Mouse (Mus musculus) midbrain, embryonic 16.5 days (tissue): Measurements from ENCODE around the gene Tmem132c. TPM values are rescaled to one million over a fixed set of nuclear protein-coding genes. Genes with fewer than 3 reads are reported as not detected.
A peak's percentile ranks its signal among the peaks of the same experiment; 100 is the strongest.

Source experiments
- ATAC-seq: fragments of 200-750 bp; cut with Nextera tagmentation; 2 replicates; pipeline ENCODE4 v1.8.0; 2017; ENCODE audit warnings: moderate TSS enrichment
- H3K27ac ChIP-seq: fragments of 300-500 bp; sonication (generic); 2 replicates; pipeline ENCODE4 v1.5.1; 2014; ENCODE audit warnings: mild to moderate bottlenecking, low read length, mixed read lengths
- H3K27me3 ChIP-seq: fragments of 300-500 bp; sonication (generic); 2 replicates; pipeline ENCODE4 v1.6.1; 2014; ENCODE audit warnings: low read depth, low read length, mixed read lengths; ENCODE audit not compliant: control insufficient read depth, insufficient read depth
- H3K36me3 ChIP-seq: fragments of 300-500 bp; sonication (generic); 2 replicates; pipeline ENCODE4 v1.6.1; 2014; ENCODE audit warnings: mild to moderate bottlenecking, low read length, moderate library complexity, mixed read lengths; ENCODE audit not compliant: control insufficient read depth, insufficient read depth
- H3K4me1 ChIP-seq: fragments of 300-500 bp; sonication (generic); 2 replicates; pipeline ENCODE4 v1.6.1; 2014; ENCODE audit warnings: mild to moderate bottlenecking, low read length, mixed read lengths; ENCODE audit not compliant: control insufficient read depth, insufficient read depth
- H3K4me2 ChIP-seq: fragments of 300-500 bp; sonication (generic); 2 replicates; pipeline ENCODE4 v1.6.1; 2014; ENCODE audit warnings: mild to moderate bottlenecking, low read length, mixed read lengths
- H3K4me3 ChIP-seq: fragments of 300-500 bp; sonication (generic); 2 replicates; pipeline ENCODE4 v1.5.1; 2014; ENCODE audit warnings: low read depth, mild to moderate bottlenecking, low read length, moderate library complexity, mixed read lengths
- H3K9ac ChIP-seq: fragments of 300-500 bp; sonication (generic); 2 replicates; pipeline ENCODE4 v1.6.1; 2014; ENCODE audit warnings: low read depth, low read length, mixed read lengths
- H3K9me3 ChIP-seq: fragments of 300-500 bp; sonication (generic); replicated peaks from 2 replicates; pipeline ENCODE4 v1.6.1; 2014; ENCODE audit warnings: mild to moderate bottlenecking, low read length, mixed read lengths; ENCODE audit not compliant: control insufficient read depth, poor library complexity, severe bottlenecking
- WGBS: fragments of 180-500 bp; shearing (Covaris S2); extraction: QIAGEN DNeasy Blood & Tissue Kit; methylation state at CpG from one replicate; pipeline ENCODE4 v1.1.7; 2014; 5-methylcytosine and 5-hydroxymethylcytosine counted together
- polyA plus RNA-seq: library from polyadenylated mRNA; unstranded; fragments of >200 nt; fragmentation: Nextera tagmentation; extraction: Ambion mirVana; gene quantifications from 2 replicates; pipeline ENCODE4 v1.2.1, GENCODE M21; 2015

Gene Tmem132c
- polyA plus RNA-seq, 1 experiment from 2014 or later, result 11.8 TPM

DNA sequence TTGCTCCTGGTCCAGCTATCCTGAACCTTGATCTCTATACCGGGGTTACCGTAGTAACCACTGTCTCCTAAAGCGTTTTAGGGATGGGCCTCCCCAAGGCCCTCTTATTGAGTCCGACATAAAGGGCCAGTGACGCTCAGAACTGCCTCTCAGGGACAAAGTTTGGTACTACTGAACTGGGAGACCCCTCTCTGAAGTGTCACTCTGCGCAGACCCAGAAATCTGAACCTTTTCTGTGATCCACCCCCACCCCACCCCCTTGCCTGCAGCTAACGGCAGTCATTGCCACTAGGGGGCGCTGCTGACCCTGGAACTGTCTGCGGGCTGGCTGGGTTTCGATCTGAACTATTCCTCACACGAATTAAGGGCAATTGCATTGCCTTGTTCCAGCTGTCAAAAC, 6.4 kb upstream of the Tmem132c start:
- 1% methylated on average over 11 of the region's 11 CpGs for WGBS
- peak overlapping the region; percentile 46; the same call in 1 of the 2 replicates for H3K27ac ChIP-seq

DNA sequence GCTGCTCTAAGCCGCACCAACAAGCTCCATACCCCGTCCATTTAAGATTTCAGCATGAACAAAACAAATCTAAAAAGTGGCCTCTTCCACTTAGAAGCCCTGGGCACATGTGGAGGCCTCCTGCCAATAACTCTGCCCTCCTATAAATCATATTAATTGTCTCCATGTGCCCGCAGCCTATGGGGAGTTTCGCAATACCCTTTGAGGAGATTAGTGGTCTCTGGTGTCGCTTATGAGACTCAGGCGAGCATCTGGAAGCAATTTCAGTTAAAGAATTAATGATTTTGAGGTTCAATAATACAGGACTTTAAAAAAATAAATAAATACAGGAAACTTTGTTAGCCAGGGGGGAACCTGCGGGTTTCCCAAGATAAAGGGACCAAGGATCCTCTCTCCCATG, 1.9 kb upstream of the Tmem132c start:
- no peak overlapping the region for H3K4me3 ChIP-seq
- peaks cover 8% of the 10 kb centered on the region for H3K27me3 ChIP-seq
- H3K4me2 ChIP-seq, result no peak overlapping the region

More for the DNA sequence above, 6.4 kb upstream of the Tmem132c start:
- ATAC-seq, result 0 out of 2 replicates have a peak, but pooled peaks have one; percentile 71
- H3K9ac ChIP-seq, result no peak overlapping the region
- no peaks in the 10 kb centered on the region for H3K36me3 ChIP-seq
- H3K9me3 ChIP-seq, result no peaks in the 10 kb centered on the region
- peak overlapping the region; percentile 29; the same call in 1 of the 2 replicates for H3K4me2 ChIP-seq
- H3K4me3 ChIP-seq, result no peak overlapping the region
- H3K4me1 ChIP-seq, result peaks cover 10% of the 10 kb centered on the region; the same call in 1 of the 2 replicates
- no peaks in the 10 kb centered on the region; the same call in none of the 2 replicates for H3K27me3 ChIP-seq

DNA sequence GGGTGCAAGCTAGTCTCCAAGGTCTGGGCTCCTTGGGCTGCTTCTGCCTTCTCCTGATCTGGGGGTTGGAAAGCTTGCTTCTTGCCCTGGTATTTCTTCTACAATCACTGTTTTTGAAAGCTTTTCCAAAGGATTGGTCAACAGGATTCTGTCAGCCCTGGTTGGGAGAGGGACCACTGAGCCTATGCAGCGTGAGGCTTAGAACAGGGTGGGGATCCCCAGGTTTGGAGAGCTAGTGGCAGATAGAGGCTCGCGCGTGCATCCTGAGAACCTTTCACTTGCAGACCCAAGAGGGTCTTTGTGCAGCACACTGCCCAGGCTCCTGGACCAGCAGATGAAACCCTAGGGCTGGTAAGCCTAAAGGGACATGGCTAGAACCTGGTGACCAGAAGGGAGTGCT, 962 bp upstream of the Tmem132c start:
- 15% methylated on average over 4 of the region's 4 CpGs for WGBS
- Histone ChIP-seq H3K9ac (no peak overlapping the region), H3K4me1 (peaks cover 29% of the 10 kb centered on the region), H3K9me3 (no peaks in the 10 kb centered on the region), H3K27me3 (peaks cover 8% of the 10 kb centered on the region), H3K4me3 (peak overlapping the region; percentile 68; the same call in 1 of the 2 replicates), H3K27ac (no peak overlapping the region), H3K36me3 (no peaks in the 10 kb centered on the region), H3K4me2 (peak overlapping the region; percentile 87)
- no peak for ATAC-seq

More for the DNA sequence above, 1.9 kb upstream of the Tmem132c start:
- no peaks in the 10 kb centered on the region for H3K9me3 ChIP-seq
- no peak overlapping the region for H3K27ac ChIP-seq
- H3K9ac ChIP-seq, result no peak overlapping the region
- H3K4me1 ChIP-seq, result peaks cover 33% of the 10 kb centered on the region
- ATAC-seq, result no peak
- H3K36me3 ChIP-seq, result no peaks in the 10 kb centered on the region
- WGBS, result 48% methylated on average over 7 of the region's 7 CpGs

DNA sequence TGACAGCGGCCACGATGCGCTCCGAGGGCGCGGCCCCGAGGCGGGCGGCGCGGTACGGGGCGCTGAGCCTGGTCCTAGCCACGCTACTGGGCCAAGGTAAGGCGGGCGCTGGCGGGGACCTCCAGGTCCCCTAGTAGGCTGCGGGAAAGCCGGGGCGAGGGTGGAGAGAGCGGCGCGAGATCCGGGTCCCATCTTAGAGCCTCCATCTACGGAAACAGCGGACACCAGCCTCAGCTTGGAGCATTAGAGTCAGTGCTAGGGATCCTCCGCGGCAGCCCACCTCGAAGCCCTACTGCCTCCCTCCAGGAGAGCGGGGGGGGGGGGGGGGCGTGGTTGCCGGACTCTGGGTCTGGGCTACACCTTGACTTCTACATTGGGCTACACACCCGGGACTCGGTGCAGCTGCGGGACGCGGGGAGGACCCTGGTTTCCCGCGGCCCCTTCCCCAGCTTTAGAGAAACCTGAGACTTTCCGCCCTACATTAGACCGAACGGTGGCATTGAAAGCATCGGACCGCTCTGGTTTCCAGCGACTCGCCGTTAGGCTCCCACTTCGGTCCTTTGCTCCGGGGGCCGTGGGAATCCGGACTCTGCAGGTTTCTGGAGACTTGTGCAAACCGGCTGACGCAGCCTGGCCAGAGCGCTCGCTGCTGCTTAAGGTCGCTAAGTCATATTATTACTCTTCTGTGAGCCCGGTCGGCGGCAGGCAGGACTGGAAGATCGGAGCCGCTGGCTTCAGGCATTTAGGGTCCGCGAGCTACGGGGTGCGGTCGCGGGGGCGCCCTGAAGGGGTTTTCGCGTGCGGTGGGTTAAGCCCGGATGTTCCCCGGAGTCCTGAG, 536 bp downstream of the Tmem132c start:
- Histone ChIP-seq H3K36me3 (no peaks in the 10 kb centered on the region), H3K27ac (peak overlapping the region; percentile 49), H3K27me3 (peaks cover 8% of the 10 kb centered on the region), H3K9me3 (no peaks in the 10 kb centered on the region), H3K4me3 (peak overlapping the region; percentile 68), H3K4me1 (peaks cover 29% of the 10 kb centered on the region), H3K9ac (peak overlapping the region; percentile 65), H3K4me2 (peak overlapping the region; percentile 87)
- peak; percentile 79 for ATAC-seq
- under 1% methylated on average over 68 of the region's 73 CpGs for WGBS

DNA sequence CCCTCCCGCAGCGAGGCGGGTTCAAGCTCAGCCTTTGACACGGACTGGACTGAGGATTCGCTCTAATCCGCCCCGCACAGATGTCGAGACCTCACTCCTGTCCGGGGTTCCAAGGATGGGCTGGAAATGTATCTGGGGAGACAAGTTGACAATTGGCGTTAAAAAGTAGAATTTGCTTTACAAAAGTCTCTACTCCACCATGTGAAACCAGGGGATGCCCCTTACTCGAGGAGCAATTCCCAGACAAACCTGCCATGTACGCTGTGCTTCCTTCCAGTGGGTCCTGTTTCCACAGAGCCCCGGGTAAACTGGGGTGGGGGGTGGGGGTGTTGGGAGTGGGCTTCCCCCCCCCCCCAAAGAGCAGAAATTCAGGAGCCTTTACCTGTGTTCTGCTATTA, 1.2 kb downstream of the Tmem132c start:
- H3K9ac ChIP-seq, result peak overlapping the region; percentile 65
- no peaks in the 10 kb centered on the region for H3K36me3 ChIP-seq
- peak overlapping the region; percentile 87 for H3K4me2 ChIP-seq
- peaks cover 29% of the 10 kb centered on the region for H3K4me1 ChIP-seq
- peak overlapping the region; percentile 68 for H3K4me3 ChIP-seq
- ATAC-seq, result no peak
- WGBS, result under 1% methylated on average over 13 of the region's 13 CpGs
- no peaks in the 10 kb centered on the region for H3K9me3 ChIP-seq
- H3K27me3 ChIP-seq, result peaks cover 8% of the 10 kb centered on the region
- H3K27ac ChIP-seq, result peak overlapping the region; percentile 38; the same call in 1 of the 2 replicates

DNA sequence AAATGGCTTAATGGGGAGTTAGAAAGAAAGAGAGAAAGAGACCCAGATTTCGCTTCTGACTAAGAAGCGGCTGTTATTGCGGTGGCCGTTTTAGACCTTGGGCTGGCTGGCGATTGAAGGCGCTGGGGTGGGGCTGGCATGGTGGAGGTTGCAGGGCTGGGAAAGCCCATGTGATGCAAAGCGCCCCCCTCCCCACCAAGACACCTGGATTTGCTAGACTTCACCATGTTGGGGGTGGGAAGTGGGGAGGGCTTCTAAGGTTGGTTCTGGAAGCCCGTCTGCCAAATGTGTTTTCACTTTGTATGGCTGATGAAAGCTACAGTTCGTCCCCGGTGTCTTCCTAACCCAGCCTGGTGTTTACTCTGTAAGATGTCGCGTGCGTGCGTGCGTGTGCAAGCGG, 1.6 kb downstream of the Tmem132c start:
- peaks cover 8% of the 10 kb centered on the region for H3K27me3 ChIP-seq
- no peak for ATAC-seq
- no peaks in the 10 kb centered on the region for H3K36me3 ChIP-seq
- H3K27ac ChIP-seq, result peak overlapping the region; percentile 38
- H3K9me3 ChIP-seq, result no peaks in the 10 kb centered on the region
- H3K4me3 ChIP-seq, result peak overlapping the region; percentile 68
- H3K4me1 ChIP-seq, result peaks cover 29% of the 10 kb centered on the region
- peak overlapping the region; percentile 87 for H3K4me2 ChIP-seq
- peak overlapping the region; percentile 65 for H3K9ac ChIP-seq
- 0% methylated on average over 16 of the region's 16 CpGs for WGBS

DNA sequence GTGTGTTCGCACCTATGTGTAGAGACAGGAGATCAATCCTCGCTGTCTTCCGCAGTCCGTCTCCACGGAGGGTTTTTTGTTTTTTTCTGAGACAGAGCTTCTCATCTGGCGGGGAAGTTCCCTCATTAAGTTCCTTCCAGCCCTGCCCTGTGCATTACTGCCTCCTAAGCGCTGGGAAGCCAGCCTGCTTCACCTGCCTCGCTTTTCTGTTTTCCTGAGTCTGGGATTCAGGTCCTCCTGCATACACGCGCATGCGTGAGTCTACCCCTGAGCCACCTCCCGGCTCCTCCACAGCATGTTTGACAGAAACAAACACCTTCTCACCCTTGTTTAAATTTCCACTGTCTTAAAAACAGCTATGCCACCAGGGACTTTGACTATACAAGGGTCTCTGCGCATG, 2.0 kb downstream of the Tmem132c start:
- Histone ChIP-seq H3K9ac (peak overlapping the region; percentile 65), H3K9me3 (no peaks in the 10 kb centered on the region), H3K4me2 (peak overlapping the region; percentile 87), H3K36me3 (no peaks in the 10 kb centered on the region), H3K4me3 (peak overlapping the region; percentile 68), H3K27me3 (peaks cover 8% of the 10 kb centered on the region), H3K27ac (no peak overlapping the region; the same call in 1 of the 2 replicates), H3K4me1 (peaks cover 29% of the 10 kb centered on the region)
- WGBS, result 6% methylated on average over 13 of the region's 13 CpGs
- ATAC-seq, result no peak

DNA sequence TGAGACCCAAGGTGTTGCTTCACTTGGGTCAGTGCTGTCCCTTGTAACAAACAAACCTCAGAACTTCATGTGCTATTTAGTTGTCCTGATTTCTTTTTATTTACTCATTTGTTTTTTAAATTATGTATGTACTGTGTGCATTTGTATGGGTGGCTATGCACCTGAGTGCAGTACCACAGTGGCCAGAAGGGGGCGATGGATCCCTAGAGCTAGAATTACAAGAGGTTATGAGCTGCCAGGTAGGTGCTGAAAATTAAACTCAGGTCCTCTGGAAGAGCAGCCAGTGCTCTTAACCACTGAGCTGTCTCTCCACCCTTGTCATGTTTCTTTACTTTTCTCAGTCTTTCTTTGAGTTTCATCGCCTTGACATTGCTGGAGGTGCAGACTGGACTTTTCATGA, 11.7 kb downstream of the Tmem132c start:
- no peaks in the 10 kb centered on the region for H3K36me3 ChIP-seq
- WGBS, result 62% methylated on average over 2 of the region's 2 CpGs
- H3K27me3 ChIP-seq, result no peaks in the 10 kb centered on the region
- ATAC-seq, result no peak
- H3K9me3 ChIP-seq, result no peaks in the 10 kb centered on the region
- H3K4me1 ChIP-seq, result peaks cover 4% of the 10 kb centered on the region; the same call in 1 of the 2 replicates
- H3K4me2 ChIP-seq, result no peak overlapping the region
- H3K27ac ChIP-seq, result no peak overlapping the region
- H3K4me3 ChIP-seq, result no peak overlapping the region
- no peak overlapping the region for H3K9ac ChIP-seq

DNA sequence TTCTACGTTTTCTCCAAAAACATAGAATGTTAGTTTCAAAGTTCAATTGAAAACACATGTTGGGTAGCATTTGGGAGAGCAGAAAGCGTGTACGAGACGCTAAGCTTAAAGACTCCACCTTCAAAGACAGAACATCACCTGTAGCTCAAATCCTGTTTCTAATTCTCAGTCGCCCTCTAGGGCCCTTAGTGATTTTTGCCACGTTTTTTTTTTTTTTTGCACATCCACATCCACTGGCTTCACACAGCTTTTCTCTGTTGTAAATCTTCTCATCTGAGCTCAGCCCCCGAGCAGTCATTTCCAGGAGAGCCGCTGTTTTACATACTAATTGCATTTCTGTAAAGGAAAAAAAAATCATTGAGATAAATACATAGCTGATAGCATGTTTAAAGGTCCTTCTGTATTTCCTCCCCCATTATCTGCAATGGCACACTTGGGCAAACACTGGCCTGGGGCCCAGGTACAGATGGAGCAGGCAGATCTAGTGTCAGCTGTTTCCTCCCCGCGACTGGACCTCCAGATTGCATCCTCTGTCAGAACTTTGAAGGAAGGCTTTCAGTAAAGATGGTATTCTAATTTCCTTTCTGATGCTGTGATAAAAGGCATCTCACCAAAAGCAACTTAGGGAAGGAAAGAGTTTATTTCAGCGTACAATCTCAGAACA, 15.5 kb downstream of the Tmem132c start:
- H3K27me3 ChIP-seq, result no peaks in the 10 kb centered on the region
- no peak overlapping the region for H3K27ac ChIP-seq
- H3K4me2 ChIP-seq, result no peak overlapping the region
- no peaks in the 10 kb centered on the region for H3K36me3 ChIP-seq
- H3K4me1 ChIP-seq, result peaks cover 4% of the 10 kb centered on the region; the same call in 1 of the 2 replicates
- no peak overlapping the region for H3K9ac ChIP-seq
- no peak for ATAC-seq
- WGBS, result 58% methylated on average over 11 of the region's 11 CpGs
- no peak overlapping the region for H3K4me3 ChIP-seq
- H3K9me3 ChIP-seq, result no peaks in the 10 kb centered on the region
